Mouse (Mus musculus): Measurements from ENCODE around the gene Lyzl6.

The Lyzl6 gene

GRCm38 (mm10) chr11:103645731-103646130, 7.0 kb upstream of the Lyzl6 start:
- no peak for DNase-seq (ENCODE audit: low spot score in 2 of 2)

- no peak for DNase-seq (ENCODE audit: low spot score in 2 of 2)
Measured at GRCm38 (mm10) chr11:103643211-103643610, 4.5 kb upstream of the Lyzl6 start.

- peak; percentile 35 to 37 for DNase-seq (ENCODE audit: low spot score in 2 of 2)
Measured at GRCm38 (mm10) chr11:103639407-103639946, 787 bp upstream of the Lyzl6 start.

- no peak for DNase-seq (ENCODE audit: low spot score in 2 of 2)
Measured at GRCm38 (mm10) chr11:103636261-103636660, 2.4 kb downstream of the Lyzl6 start.

- DNase-seq (ENCODE audit: low spot score in 2 of 2), result no peak
Measured at GRCm38 (mm10) chr11:103635481-103635880, 3.2 kb downstream of the Lyzl6 start.

GRCm38 (mm10) chr11:103634806-103635205, 3.9 kb downstream of the Lyzl6 start:
- DNase-seq (ENCODE audit: low spot score in 2 of 2), result no peak

DNA sequence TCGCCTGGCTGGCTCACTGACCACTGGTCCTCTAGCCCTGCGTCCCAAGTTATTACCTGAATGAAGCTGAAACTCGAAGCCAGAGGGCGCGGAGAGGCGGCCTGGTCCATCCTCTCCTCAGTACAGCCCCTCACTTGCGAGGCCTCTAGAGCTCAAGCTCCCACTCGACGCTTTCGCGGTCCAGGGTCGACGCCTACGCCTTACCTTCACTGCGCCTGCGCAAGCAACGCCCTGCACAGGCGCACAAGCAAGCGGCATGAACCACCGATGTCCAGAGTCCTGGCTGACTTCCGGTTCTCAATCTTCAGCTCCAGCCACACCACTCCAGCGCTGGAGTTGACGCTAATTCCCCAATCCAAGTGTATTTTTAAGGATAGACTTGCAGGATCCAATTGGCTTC, 11.2 kb downstream of the Lyzl6 start:
- no peak for DNase-seq (ENCODE audit: low spot score in 2 of 2)

- DNase-seq (ENCODE audit: low spot score in 2 of 2), result no peak
Measured at GRCm38 (mm10) chr11:103621040-103621439, 17.6 kb downstream of the Lyzl6 start, which contains the start of gene Gm884. Gene Gm884 (minus strand): TSS chr11:103621140.

- no peak for DNase-seq (ENCODE audit: low spot score in 2 of 2)
Measured at GRCm38 (mm10) chr11:103610772-103611171, 27.9 kb downstream of the Lyzl6 start.

DNA sequence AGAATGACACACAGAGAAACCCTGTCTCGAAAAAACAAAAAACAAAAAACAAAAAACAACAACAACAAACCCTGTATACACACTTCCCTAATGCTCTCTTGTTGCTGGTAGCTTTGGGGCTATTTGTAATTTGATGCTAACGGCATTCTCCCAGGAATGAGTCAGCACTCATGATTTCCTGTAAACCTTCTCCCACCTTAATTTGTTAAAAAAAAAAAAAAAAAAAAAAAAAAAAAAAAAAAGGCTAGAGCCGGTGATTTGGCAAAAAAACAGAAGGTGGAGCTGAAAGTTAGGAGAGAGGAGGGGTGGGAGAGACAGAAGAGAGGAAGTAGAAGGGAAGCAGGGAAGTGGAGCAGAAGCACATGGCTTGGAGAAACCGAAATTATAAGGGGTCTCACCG, 32.1 kb downstream of the Lyzl6 start:
- no peak for DNase-seq (ENCODE audit: low spot score in 2 of 2)

All from urinary bladder, postnatal 36 days (tissue).